Mouse (Mus musculus) small intestine, adult 2 months (tissue): ENCODE measurements around the gene Igtp.

Experiments
- CTCF ChIP-seq: fragments of 200-500 bp; IDR thresholded peaks from 2 replicates; pipeline ENCODE4 v1.5.1; 2012; ENCODE audit warnings: low read depth, mild to moderate bottlenecking, control low read depth, inconsistent platforms, low read length, moderate library complexity, mixed read lengths; ENCODE audit not compliant: insufficient replicate concordance, insufficient read length; ENCODE audit errors: extremely low read depth
- POLR2A ChIP-seq: fragments of 200-500 bp; IDR thresholded peaks from 2 replicates; pipeline ENCODE4 v1.6.1; 2012; ENCODE audit warnings: low read depth, mild to moderate bottlenecking, control low read depth, inconsistent platforms, low read length, moderate library complexity

GRCm38 (mm10) chr11:58180756-58181155, 18.6 kb upstream of the Igtp start:
- TF ChIP-seq CTCF: no peak
- TF ChIP-seq POLR2A: no peak
